24 mouse cellular contexts compared by ENCODE assay signal in genomic region chr3:107852786-107853185, GRCm38 (mm10). TPM values are rescaled to one million over a fixed set of nuclear protein-coding genes. Genes with fewer than 3 reads are reported as not detected.
DNase-seq lines count a peak whose midpoint lies in the region; ATAC-seq and TF ChIP-seq lines count a peak whose summit lies in the region.
"Had no signal": no experiment of that assay in that cellular context is flagged by ENCODE, and none has a peak within 500 bp of the region (broad histone marks: within the 10 kb centered on the region; RNA-seq: fewer than 3 reads in every experiment).

No protein-coding gene starts in this region.

- no peak overlapping the region for H3K4me2 ChIP-seq in liver, embryonic 16.5 days (ENCODE audit: low read depth, low read length)
- H3K4me2 ChIP-seq: hindbrain, embryonic 15.5 days; midbrain, embryonic 11.5 days; stomach, embryonic 15.5 days had no signal

- intact Hi-C loops in gastrocnemius, adult 2 months (cut with DNase I): no loop called here

- no peaks in the 10 kb centered on the region for H3K27me3 ChIP-seq in liver, embryonic 16.5 days (ENCODE audit: control insufficient read depth, insufficient read depth, low read depth, low read length)
- H3K27me3 ChIP-seq: hindbrain, embryonic 15.5 days; stomach, embryonic 15.5 days had no signal

- 12% methylated on average over 7 of the region's 7 CpGs for WGBS in liver, embryonic 16.5 days (ENCODE audit: insufficient replicate concordance)

- no peak overlapping the region for H3K27ac ChIP-seq in gastrocnemius, adult 2 months
- H3K27ac ChIP-seq in liver, embryonic 16.5 days (ENCODE audit: low read length): no peak overlapping the region
- H3K27ac ChIP-seq: hindbrain, embryonic 15.5 days; stomach, embryonic 15.5 days had no signal

- DNase-seq in gastrocnemius, adult 2 months: peak; percentile 18
- no peak for DNase-seq in gastrocnemius, postnatal 25 days
- peak; percentile 79 for DNase-seq in 416B (ENCODE audit: low read depth)
- no peak for DNase-seq in ovary, adult 18-20 months (ENCODE audit: low spot score)
- DNase-seq in spleen, postnatal 10 days (ENCODE audit: low spot score in 2 of 2): no peak
- DNase-seq in urinary bladder, postnatal 4 days (ENCODE audit: low spot score in 2 of 2): no peak
- DNase-seq: adrenal gland, postnatal 25 days; cerebellum, adult 11 months; lung, adult 2 months; right cerebral cortex, postnatal 4 days; thymus, postnatal 14 days had no signal

- H3K4me1 ChIP-seq in liver, embryonic 16.5 days (ENCODE audit: control insufficient read depth, low read depth, low read length): peaks cover 13% of the 10 kb centered on the region

- no peak overlapping the region for H3K9ac ChIP-seq in liver, embryonic 16.5 days (ENCODE audit: low read depth, low read length)
- H3K9ac ChIP-seq: hindbrain, embryonic 15.5 days; stomach, embryonic 15.5 days had no signal

- H3K9me3 ChIP-seq in liver, embryonic 16.5 days (replicated peaks; ENCODE audit: control insufficient read depth, low read length): no peaks in the 10 kb centered on the region
- H3K9me3 ChIP-seq: hindbrain, embryonic 15.5 days; stomach, embryonic 15.5 days had no signal

- no peak overlapping the region for H3K4me3 ChIP-seq in gastrocnemius, adult 2 months
- H3K4me3 ChIP-seq in liver, embryonic 16.5 days (ENCODE audit: low read depth, low read length): no peak overlapping the region
- H3K4me3 ChIP-seq: hindbrain, embryonic 15.5 days; stomach, embryonic 15.5 days had no signal

- TF ChIP-seq CTCF in gastrocnemius, adult 2 months (IDR thresholded peaks at IDR 0.05): no peak

- no peaks in the 10 kb centered on the region for H3K36me3 ChIP-seq in liver, embryonic 16.5 days (ENCODE audit: control insufficient read depth, insufficient read depth)
- H3K36me3 ChIP-seq: hindbrain, embryonic 15.5 days; stomach, embryonic 15.5 days had no signal

- peak; percentile 73 for ATAC-seq in common myeloid progenitor, adult 5-6 weeks (replicated peaks; ENCODE audit: low read depth, poor library complexity, severe bottlenecking)
- peak; percentile 26; the same call in 1 of the 2 replicates for ATAC-seq in liver, embryonic 16.5 days (ENCODE audit: low read depth)
- ATAC-seq: forebrain, embryonic 14.5 days had no signal

RNA-seq across cellular contexts. Expression of gene Eps8l3, which starts 24.2 kb away (rescaled TPM):
- not detected for total RNA-seq in gastrocnemius, adult 2 months (2021)
- not detected for total RNA-seq in gastrocnemius, postnatal 25 days (2021)
- total RNA-seq in common myeloid progenitor, adult 5-6 weeks (2017): not detected in 2 replicates
- 0.05 and 1.9 TPM in 2 replicates for polyA plus RNA-seq in liver, embryonic 16.5 days (2015; fragmentation: Nextera tagmentation; extraction: Ambion mirVana)
- total RNA-seq: adrenal gland, postnatal 25 days; ES-E14; gastrocnemius, postnatal 4 days; layer of hippocampus, adult 18-20 months; left cerebral cortex, postnatal 25 days had no signal
- polyA plus RNA-seq: cortical plate, adult 2 months; forebrain, embryonic 14.5 days; heart, embryonic 14.5 days; hindbrain, embryonic 15.5 days; kidney, embryonic 14.5 days; lung, adult 2 months; midbrain, embryonic 11.5 days had no signal

RNA-seq across cellular contexts. Expression of gene Gstm5, which starts 42.8 kb away (rescaled TPM):
- total RNA-seq in gastrocnemius, adult 2 months (2021): 10 to 100 TPM; 74.7 to 87.2 TPM
- 10 to 100 TPM; 72.6 to 73.7 TPM for total RNA-seq in gastrocnemius, postnatal 25 days (2021)
- 73.7 and 87.7 TPM in 2 replicates for total RNA-seq in common myeloid progenitor, adult 5-6 weeks (2017)
- polyA plus RNA-seq in liver, embryonic 16.5 days (2015; fragmentation: Nextera tagmentation; extraction: Ambion mirVana): 170 and 181 TPM in 2 replicates

Comparison
In these comparisons a context has a peak if more than half of its experiments do, and no peak if none do; other contexts are left out.
1. DNase-seq: peak in gastrocnemius, adult 2 months (single experiment) and 416B (single experiment); none in gastrocnemius, postnatal 25 days (single experiment), ovary, adult 18-20 months (single experiment), spleen, postnatal 10 days (0 of 2) and urinary bladder, postnatal 4 days (0 of 2).